Mouse (Mus musculus) testis, adult 2 months (tissue): ENCODE data around the gene 1810055G02Rik.

Source experiments
- CTCF ChIP-seq: fragments of 200-500 bp; IDR thresholded peaks from 2 replicates; pipeline ENCODE4 v1.5.1; 2012; ENCODE audit warnings: low read depth, mild to moderate bottlenecking, inconsistent platforms, low read length, moderate library complexity; ENCODE audit not compliant: control insufficient read depth, insufficient read depth, insufficient replicate concordance
- POLR2A ChIP-seq: fragments of 200-500 bp; IDR thresholded peaks from 2 replicates; pipeline ENCODE4 v1.6.1; 2012; ENCODE audit warnings: low read depth, mild to moderate bottlenecking, inconsistent platforms, low read length, moderate library complexity; ENCODE audit not compliant: control insufficient read depth

DNA sequence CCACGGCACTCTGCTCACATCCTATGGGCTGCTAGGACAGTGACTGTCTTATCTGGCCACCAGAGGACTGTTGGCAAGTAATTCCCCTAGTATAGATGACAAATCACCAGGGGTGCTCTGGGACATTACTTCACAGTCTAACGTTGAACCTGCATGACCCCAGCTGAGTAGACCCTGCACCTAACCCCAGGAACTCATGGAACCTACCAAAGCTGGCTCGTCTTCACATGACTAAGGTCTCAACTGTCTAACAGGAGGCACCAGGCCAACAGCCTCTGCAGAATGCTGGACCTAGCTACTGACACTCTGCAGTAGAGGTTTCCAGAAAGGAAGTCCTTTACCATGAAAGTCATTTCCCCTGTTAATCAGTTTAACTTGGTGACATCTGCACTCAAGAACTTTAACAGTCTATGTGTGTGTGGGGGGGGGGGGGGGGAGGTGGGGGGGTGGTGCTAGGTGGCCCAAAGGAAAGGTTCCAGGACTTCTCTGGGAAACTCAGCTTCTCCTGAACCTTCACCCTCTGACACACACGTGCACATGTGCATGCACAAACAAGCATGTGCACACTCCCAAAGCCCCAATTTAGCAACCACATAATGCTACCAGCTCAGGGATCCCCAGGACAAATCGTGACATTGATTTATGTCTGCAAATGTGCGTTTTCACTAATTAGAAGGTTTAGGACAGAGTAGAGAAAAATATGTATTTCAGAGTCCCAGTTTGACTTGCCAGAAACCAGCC, 40.8 kb upstream of the 1810055G02Rik start:
- TF ChIP-seq POLR2A (no peak), CTCF (no peak)
